Mouse (Mus musculus): Measurements from ENCODE around the gene Pik3r6. TPM values are rescaled to one million over a fixed set of nuclear protein-coding genes. Genes with fewer than 3 reads are reported as not detected.

The Pik3r6 gene
- polyA plus RNA-seq (2014; fragmentation: Illumina TruSeq; extraction: RNeasy Lipid Tissue Mini Kit (QIAGEN cat#74804); ENCODE audit: low read depth, low replicate concordance), result 1.0 TPM

GRCm38 (mm10) chr11:68502902-68503629 lies at the start of gene Pik3r6:
Gene Pik3r6 (plus strand): TSS chr11:68503019.

GRCm38 (mm10) chr11:68555918-68556584 lies 53.2 kb downstream of the Pik3r6 start, which contains the start of gene Mfsd6l:
Gene Mfsd6l (plus strand): TSS chr11:68556186.

GRCm38 (mm10) chr11:68586721-68587120 lies 83.9 kb downstream of the Pik3r6 start, which contains the start of gene Ccdc42:
Gene Ccdc42 (plus strand): TSS chr11:68587021.

Other genes starting within 250 kb of the Pik3r6 start
- 1.9 TPM for gene Ntn1, start 102.2 kb upstream of the Pik3r6 start, polyA plus RNA-seq (2014; fragmentation: Illumina TruSeq; extraction: RNeasy Lipid Tissue Mini Kit (QIAGEN cat#74804); ENCODE audit: low read depth, low replicate concordance)
- gene Pik3r5, start 70.9 kb upstream of the Pik3r6 start, polyA plus RNA-seq (2014; fragmentation: Illumina TruSeq; extraction: RNeasy Lipid Tissue Mini Kit (QIAGEN cat#74804); ENCODE audit: low read depth, low replicate concordance), result 0.79 TPM
- gene Mfsd6l, start 53.2 kb downstream of the Pik3r6 start, polyA plus RNA-seq (2014; fragmentation: Illumina TruSeq; extraction: RNeasy Lipid Tissue Mini Kit (QIAGEN cat#74804); ENCODE audit: low read depth, low replicate concordance), result 0.22 TPM
- gene Ccdc42, start 84.0 kb downstream of the Pik3r6 start, polyA plus RNA-seq (2014; fragmentation: Illumina TruSeq; extraction: RNeasy Lipid Tissue Mini Kit (QIAGEN cat#74804); ENCODE audit: low read depth, low replicate concordance), result not detected
- 9.9 TPM for gene Myh10, start 188.5 kb downstream of the Pik3r6 start, polyA plus RNA-seq (2014; fragmentation: Illumina TruSeq; extraction: RNeasy Lipid Tissue Mini Kit (QIAGEN cat#74804); ENCODE audit: low read depth, low replicate concordance)